Mouse (Mus musculus) 3T3-L1 (cell line): ENCODE measurements at regions not wholly inside any gene's neighbourhood (a gene's known extent, or its start where the extent isn't known, plus 50 kb on each side); places are given as distances from the start of the nearest gene placed in this dataset.
"Not testable (repeated sequence)": the region's sequence is repeated elsewhere in the genome, so short reads cannot be mapped to it uniquely, and the experiment has no call there.

Experiments
- DNase-seq: peaks from one replicate; pipeline ENCODE4 v3.0.0-alpha.2; 2015; ENCODE audit warnings: low read depth, low spot score

DNA sequence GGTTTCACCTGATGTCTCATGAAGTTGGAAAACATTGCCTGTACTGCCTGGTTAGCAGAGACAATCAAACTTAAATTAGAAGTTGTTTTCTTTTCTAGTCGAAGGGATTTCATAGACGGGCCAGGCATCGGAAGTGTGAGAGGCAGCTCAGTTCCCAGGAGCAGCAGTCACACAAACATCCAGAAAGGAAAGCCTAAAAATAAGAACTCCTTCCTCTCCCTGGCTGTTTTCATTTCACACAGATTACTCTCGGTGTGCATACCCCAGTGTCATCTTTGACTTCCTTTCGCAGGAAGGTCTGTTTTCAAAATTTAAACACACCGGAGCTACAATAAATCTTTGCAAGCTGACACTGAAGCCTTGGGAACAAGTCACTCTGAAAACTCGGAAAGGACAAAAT lies 818.7 kb downstream of the Diaph3 start:
- DNase-seq = no peak

GRCm38 (mm10) chr14:86315974-86316373 lies 825.1 kb downstream of the Diaph3 start:
- DNase-seq = no peak

DNA sequence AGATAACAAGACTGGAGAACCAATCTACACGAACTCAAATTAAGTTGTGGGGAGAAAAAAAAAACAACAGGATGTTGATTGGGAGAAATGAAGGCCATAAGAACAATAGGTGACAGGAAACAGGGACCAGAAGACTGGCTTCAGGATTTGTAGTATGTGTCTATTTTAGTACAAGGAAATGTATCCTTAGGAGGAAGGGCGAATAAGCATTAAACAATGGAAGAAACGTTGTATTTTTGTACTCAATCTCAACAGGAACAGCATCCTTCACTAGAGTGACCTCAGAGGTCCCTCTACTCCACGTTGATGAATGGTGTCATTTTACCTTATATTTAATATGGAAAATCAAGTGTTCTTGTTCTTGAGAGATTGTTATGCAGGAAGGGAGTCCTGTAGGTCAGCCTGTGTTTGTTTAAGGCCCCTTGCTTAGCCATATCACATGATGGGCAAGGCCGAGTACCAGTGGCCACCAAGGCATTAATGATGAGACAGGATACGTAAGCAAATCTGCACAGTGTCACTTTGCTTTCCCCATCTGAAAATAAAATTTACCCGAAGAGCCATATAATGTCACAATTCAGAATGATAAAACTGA lies 832.0 kb downstream of the Diaph3 start:
- DNase-seq = no peak

DNA sequence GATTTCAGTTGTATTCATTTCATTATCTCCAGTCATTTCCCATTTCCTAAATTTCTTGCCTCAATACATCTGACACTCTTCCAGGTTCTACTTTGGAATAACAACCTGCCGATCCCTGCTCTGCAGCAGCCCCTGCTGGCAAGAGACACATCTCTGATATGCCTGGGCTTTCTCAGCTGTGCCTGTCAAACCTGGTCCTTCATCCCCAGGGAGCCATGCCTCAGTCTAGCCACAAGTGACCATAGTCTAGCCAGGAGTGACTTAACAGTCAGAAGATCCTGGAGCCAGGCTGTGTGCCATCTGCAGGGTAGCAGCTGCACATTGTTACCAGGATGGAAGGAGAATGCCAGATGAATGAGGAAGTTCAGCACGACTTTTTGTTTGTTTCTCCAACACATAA lies 833.2 kb downstream of the Diaph3 start:
- DNase-seq = peak; percentile 35

DNA sequence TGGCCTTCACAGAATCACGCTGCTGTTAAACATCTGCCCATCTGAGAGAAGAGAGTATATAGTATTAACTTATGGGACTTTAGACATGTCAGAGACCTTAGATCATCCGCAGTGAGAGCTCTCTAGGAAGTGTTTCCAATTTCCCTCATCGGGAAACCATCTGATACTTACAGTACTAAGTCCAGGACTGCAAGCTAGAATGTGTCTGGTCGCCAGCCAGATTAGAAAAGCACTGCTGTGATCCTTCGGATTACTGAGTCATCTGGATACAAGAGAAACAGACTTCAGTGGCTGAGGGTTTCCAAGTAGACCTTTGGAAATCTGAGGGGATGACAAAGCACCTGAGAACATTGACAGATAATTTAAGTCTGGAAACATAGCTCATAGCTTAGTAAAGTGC lies 839.4 kb downstream of the Diaph3 start:
- no peak for DNase-seq

DNA sequence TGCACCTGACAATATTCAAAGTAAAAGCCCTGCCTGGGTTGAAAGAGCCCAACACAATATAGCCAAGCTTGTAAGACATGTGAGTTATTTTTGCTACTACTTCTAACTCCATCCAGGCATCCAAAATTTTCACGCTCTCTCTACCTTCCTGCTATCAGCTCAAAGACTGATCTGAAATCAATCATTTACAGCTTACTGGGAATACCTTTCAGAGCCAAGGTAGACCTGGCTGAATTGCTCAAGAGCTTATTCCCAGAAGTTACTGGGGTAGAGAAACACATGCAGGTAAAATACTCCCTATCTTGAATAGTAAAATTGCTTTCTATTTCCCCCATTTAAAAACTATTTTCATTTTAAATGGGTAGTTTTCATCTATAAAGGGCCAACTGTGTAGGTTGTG lies 840.2 kb downstream of the Diaph3 start:
- DNase-seq = no peak

DNA sequence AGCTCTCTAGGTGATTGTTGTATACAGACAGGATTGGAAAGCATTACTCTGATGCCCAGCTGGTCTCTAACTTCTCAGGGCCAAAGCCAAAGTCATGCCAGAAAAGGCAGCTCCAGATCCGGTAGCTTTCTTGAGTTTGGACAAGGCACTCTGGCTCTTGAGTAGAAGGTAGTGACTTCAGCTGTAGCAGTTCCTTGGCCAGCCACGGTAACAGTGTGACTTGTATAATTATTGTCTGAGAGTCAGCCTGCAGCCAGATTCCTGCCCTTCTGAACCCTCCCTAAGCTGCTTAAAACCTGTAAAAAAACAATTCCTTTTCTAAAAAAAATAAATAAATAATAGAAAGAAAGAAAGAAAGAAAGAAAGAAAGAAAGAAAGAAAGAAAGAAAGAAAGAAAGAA lies 843.0 kb downstream of the Diaph3 start:
- DNase-seq = no peak

DNA sequence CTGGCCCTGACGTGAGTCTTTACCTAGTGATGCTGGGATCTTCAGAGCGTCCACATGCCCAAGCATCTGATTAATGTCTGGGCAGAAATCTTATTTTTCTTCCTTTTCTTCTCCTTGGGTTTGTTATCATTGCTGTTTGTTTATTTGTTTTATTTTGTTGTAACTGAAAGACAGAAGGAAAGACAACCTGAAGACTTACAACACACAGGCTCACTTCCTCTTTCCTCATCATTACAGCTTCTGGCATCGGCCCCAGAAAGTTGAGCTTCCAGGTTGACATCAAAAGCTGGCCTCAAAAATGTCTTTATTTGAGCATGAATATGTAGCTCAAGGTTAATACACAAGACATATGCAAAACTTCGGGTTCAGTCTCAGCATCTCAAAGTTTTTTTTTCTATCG lies 846.4 kb downstream of the Diaph3 start:
- DNase-seq = not testable (repeated sequence)

DNA sequence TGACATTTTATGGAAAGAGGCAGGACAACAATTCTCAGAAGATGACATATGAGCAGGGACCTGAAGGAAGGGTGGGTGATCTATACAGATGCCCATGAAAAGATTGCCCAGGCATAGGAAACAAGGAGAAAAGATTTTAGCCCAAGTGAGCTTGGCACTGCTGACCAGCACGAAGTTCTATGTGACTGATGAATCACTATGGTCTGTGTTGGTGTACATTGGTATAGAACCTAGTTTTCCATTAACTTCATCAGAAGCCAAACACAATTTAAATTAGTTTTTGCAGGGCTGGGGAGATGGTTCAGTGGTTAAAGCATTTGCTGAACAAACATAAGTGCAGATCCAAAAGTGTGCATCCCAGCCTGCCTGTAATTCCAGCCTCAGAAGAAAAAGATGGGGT lies 847.2 kb downstream of the Diaph3 start:
- no peak for DNase-seq

GRCm38 (mm10) chr14:86293371-86293770 lies 847.7 kb downstream of the Diaph3 start:
- DNase-seq = no peak

DNA sequence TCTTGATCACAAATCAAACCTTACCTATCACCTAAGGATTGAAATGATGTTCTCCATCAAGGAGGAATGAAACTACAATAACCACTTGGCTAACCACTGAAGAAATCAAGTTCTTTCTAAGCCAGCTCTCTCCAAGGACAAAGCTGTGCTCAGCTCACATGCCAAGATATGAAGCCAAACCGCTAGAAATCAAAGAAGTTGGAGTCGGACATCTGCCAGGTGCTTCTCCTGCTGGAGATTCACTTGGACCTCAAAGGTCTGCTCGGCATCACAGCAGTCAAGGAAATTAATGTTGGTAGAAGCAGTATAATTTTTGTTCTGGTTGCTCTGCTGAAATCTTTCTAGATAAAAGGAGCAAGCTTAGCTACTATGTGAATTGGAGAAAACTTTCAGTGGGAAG lies 850.5 kb downstream of the Diaph3 start:
- no peak for DNase-seq

DNA sequence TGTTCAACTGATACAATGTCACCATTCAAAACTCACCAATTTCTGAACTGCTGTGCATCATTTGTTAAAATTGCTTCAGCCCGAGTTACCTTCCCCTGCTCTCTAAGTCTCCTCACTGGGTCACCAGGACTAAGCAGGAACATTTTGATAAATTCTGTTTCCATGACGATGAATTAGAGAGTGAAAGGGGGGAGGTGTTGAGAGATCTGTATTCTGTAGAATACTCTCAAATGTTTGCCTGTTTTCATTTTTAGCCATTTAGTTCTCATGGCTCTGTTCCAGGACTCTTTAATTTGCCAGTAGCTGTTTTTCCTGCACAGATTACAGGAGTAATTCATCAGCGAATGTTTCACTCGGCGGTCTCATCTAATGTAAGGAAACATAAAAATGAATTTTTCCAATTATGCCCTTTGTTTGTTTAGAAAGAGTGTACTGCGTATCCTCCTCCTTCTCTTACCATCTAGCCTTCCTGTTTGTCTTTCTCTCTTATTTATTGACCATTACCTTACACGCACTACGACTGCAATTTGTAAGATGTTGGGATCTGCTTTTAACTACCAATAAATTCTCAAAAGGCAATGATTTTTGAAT lies 879.3 kb downstream of the Diaph3 start:
- no peak for DNase-seq

- peak; percentile 74 for DNase-seq
Measured at GRCm38 (mm10) chr14:86254196-86254595, 886.8 kb downstream of the Diaph3 start.

- DNase-seq = no peak
Measured at GRCm38 (mm10) chr14:86251617-86252016, 889.4 kb downstream of the Diaph3 start.

DNA sequence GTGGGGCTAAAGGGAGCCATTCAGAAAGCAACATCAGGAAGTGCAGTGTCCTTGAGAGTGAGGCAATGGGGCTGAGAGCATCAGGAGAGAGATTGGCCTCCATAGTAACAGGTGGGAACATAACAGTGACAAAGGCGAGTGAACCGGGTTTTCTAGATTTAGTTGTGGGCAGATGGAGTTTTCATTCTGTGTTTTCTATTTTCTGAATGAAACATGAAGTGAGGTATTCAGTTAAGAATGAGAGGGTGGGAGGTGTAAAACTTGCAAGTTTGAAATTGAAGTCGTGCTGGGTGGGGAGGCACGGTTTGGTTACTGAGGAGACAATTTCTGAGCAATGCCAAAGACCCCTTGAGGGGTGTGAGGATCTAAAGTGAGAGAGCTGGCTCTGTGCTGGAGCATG lies 893.3 kb downstream of the Diaph3 start:
- no peak for DNase-seq

GRCm38 (mm10) chr14:86246770-86247169 lies 894.3 kb downstream of the Diaph3 start:
- DNase-seq = no peak

GRCm38 (mm10) chr14:86243662-86244061 lies 897.4 kb downstream of the Diaph3 start:
- no peak for DNase-seq

DNA sequence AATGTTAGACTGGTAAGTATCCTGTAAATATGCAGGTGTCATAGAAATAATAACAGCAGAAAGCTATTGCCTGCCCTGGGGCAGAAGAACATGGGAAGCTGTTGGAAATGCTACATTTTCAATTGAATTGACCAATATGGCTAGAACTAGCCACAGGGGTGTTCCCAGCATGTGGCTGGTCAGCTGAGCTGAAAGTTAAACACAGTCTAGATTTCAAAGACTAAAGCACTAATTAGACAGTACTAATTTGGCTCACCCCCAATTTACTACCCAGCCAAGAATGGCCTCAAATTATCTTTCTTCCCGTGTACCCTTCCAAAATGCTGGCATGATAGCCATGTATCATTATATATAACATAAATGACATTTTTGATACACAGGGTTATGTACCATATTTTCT lies 898.2 kb downstream of the Diaph3 start:
- DNase-seq = no peak

- no peak for DNase-seq
Measured at GRCm38 (mm10) chr14:86239090-86239489, 901.9 kb downstream of the Diaph3 start.

DNA sequence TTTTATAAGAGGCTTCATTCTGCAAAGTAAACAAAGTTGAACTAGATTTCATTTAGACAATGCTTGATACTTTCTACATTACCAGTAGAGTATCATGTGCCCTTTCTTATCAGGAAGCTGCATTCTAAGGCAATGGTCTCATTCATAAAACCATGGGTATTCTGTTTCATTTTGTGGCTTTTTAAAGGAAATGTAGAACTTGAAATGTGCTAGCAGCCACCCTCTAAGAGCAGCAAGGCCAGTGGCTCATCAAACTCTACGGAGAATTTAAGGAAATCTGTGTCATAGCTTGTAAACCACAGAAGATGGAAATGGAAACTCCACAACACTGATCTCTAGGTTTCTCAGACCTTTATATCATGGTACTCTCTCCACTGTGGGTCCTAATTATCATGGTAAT lies 907.7 kb downstream of the Diaph3 start:
- no peak for DNase-seq

DNA sequence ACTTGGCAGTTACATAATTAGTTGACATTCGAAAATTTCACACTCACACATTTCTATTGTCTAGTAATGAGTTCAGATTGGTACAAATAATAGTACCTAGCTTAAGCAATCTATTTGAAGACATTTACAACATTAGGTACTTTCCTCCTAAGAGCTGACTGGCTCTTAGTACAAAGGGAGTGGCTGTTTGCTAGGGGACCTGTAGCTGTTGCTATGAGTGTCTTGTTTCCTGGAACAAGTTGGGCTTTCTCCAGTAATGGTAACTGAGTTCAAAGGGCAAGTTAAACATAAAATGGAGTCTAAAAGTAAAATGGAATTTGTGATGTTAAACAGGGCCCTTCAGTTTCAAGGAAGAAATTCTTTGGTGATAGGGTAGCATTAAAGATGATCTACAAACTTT lies 910.4 kb downstream of the Diaph3 start:
- no peak for DNase-seq

- no peak for DNase-seq
Measured at GRCm38 (mm10) chr14:86229755-86230154, 911.3 kb downstream of the Diaph3 start.

DNA sequence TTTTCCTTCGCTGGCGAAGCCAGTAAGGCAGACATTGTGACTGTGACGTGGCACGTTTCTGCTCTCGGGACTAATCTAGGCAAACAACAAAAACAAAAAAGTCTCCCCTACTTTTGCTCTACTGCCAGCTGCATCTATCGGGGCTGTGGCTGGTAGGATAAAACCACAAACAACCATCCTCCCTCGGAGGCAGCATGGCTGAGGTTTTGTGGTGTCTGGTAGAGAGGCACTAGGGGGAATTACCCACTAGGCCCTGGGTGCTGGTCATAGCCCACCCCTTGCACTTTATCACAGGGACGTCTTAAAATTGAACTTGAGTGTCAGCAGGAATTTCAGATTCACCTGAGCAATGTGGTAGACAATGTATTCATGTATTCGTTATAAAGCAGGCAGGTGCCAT lies 925.3 kb downstream of the Diaph3 start:
- no peak for DNase-seq

DNA sequence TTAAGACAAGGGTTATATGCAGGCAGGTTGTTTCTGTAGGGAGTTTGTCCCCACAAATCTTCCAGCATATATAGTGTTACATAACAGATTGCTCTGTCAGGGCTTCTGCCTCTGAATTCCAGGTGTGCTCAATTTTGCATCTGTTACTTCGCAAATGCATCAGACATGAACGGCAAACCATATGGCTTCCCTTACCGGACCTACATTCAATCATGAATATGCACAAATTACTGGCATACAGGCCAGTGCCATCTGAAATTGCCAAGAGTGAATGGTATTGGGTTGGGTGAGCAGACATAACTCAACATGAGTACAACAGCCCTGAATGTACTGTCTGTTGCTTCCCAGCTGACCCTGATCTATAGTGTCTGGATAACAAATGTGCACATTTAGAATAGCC lies 929.4 kb downstream of the Diaph3 start:
- DNase-seq = no peak
